Mouse (Mus musculus) CD4-positive, CD25-positive, alpha-beta regulatory T cell, adult 2 months (primary cell): Measurements from ENCODE around the gene Med12l.
A peak's percentile ranks its signal among the peaks of the same experiment; 100 is the strongest.

ENCODE experiments used
- DNase-seq: peaks from one replicate; pipeline ENCODE4 v3.0.0-alpha.2; 2012; ENCODE audit warnings: low read depth, low spot score

Gene Med12l

GRCm38 (mm10) chr3:59182129-59182528 is 176.5 kb downstream of the Med12l start:
- DNase-seq, result no peak

GRCm38 (mm10) chr3:59185662-59186061 is 180.0 kb downstream of the Med12l start:
- DNase-seq, result no peak

GRCm38 (mm10) chr3:59187336-59187735 is 181.7 kb downstream of the Med12l start:
- DNase-seq, result no peak

GRCm38 (mm10) chr3:59191674-59192073 is 186.0 kb downstream of the Med12l start:
- DNase-seq, result no peak

- DNase-seq, result no peak
Observed at GRCm38 (mm10) chr3:59194099-59194498, 188.5 kb downstream of the Med12l start.

GRCm38 (mm10) chr3:59194938-59195337 is 189.3 kb downstream of the Med12l start, which contains the start of gene Gpr87:
Gpr87 (minus strand) TSS chr3:59195104.
- no peak for DNase-seq

GRCm38 (mm10) chr3:59197329-59197948 is 191.8 kb downstream of the Med12l start:
- no peak for DNase-seq

- DNase-seq, result peak; percentile 42
Observed at GRCm38 (mm10) chr3:59203802-59204520, 198.3 kb downstream of the Med12l start.

GRCm38 (mm10) chr3:59204719-59205503 is 199.3 kb downstream of the Med12l start:
- DNase-seq, result no peak

GRCm38 (mm10) chr3:59205941-59206340 is 200.3 kb downstream of the Med12l start:
- peak; percentile 36 for DNase-seq

- DNase-seq, result peak; percentile 78
Observed at GRCm38 (mm10) chr3:59208650-59209548, 203.3 kb downstream of the Med12l start.

GRCm38 (mm10) chr3:59210089-59210488 is 204.5 kb downstream of the Med12l start:
- DNase-seq, result no peak

GRCm38 (mm10) chr3:59210727-59211126 is 205.1 kb downstream of the Med12l start, which contains the start of gene P2ry13:
P2ry13 (minus strand) TSS chr3:59210882.
- DNase-seq, result no peak

- no peak for DNase-seq
Observed at GRCm38 (mm10) chr3:59211784-59212183, 206.2 kb downstream of the Med12l start.

GRCm38 (mm10) chr3:59212404-59212803 is 206.8 kb downstream of the Med12l start:
- no peak for DNase-seq

- no peak for DNase-seq
Observed at GRCm38 (mm10) chr3:59217211-59217610, 211.6 kb downstream of the Med12l start.

GRCm38 (mm10) chr3:59219326-59219725 is 213.7 kb downstream of the Med12l start:
- DNase-seq, result no peak

- DNase-seq, result no peak
Observed at GRCm38 (mm10) chr3:59222303-59222702, 216.7 kb downstream of the Med12l start.

- no peak for DNase-seq
Observed at GRCm38 (mm10) chr3:59225411-59225810, 219.8 kb downstream of the Med12l start.

GRCm38 (mm10) chr3:59227696-59228095 is 222.1 kb downstream of the Med12l start:
- no peak for DNase-seq
